Mouse (Mus musculus) midbrain, embryonic 16.5 days (tissue): ENCODE data around the gene Gsn. TPM values are rescaled to one million over a fixed set of nuclear protein-coding genes. Genes with fewer than 3 reads are reported as not detected.

Source experiments
- ATAC-seq: fragments of 200-750 bp; cut with Nextera tagmentation; 2 replicates; pipeline ENCODE4 v1.8.0; 2017; ENCODE audit warnings: moderate TSS enrichment
- H3K27ac ChIP-seq: fragments of 300-500 bp; sonication (generic); 2 replicates; pipeline ENCODE4 v1.5.1; 2014; ENCODE audit warnings: mild to moderate bottlenecking, low read length, mixed read lengths
- H3K27me3 ChIP-seq: fragments of 300-500 bp; sonication (generic); 2 replicates; pipeline ENCODE4 v1.6.1; 2014; ENCODE audit warnings: low read depth, low read length, mixed read lengths; ENCODE audit not compliant: control insufficient read depth, insufficient read depth
- H3K36me3 ChIP-seq: fragments of 300-500 bp; sonication (generic); 2 replicates; pipeline ENCODE4 v1.6.1; 2014; ENCODE audit warnings: mild to moderate bottlenecking, low read length, moderate library complexity, mixed read lengths; ENCODE audit not compliant: control insufficient read depth, insufficient read depth
- H3K4me1 ChIP-seq: fragments of 300-500 bp; sonication (generic); 2 replicates; pipeline ENCODE4 v1.6.1; 2014; ENCODE audit warnings: mild to moderate bottlenecking, low read length, mixed read lengths; ENCODE audit not compliant: control insufficient read depth, insufficient read depth
- H3K4me2 ChIP-seq: fragments of 300-500 bp; sonication (generic); 2 replicates; pipeline ENCODE4 v1.6.1; 2014; ENCODE audit warnings: mild to moderate bottlenecking, low read length, mixed read lengths
- H3K4me3 ChIP-seq: fragments of 300-500 bp; sonication (generic); 2 replicates; pipeline ENCODE4 v1.5.1; 2014; ENCODE audit warnings: low read depth, mild to moderate bottlenecking, low read length, moderate library complexity, mixed read lengths
- H3K9ac ChIP-seq: fragments of 300-500 bp; sonication (generic); 2 replicates; pipeline ENCODE4 v1.6.1; 2014; ENCODE audit warnings: low read depth, low read length, mixed read lengths
- H3K9me3 ChIP-seq: fragments of 300-500 bp; sonication (generic); replicated peaks from 2 replicates; pipeline ENCODE4 v1.6.1; 2014; ENCODE audit warnings: mild to moderate bottlenecking, low read length, mixed read lengths; ENCODE audit not compliant: control insufficient read depth, poor library complexity, severe bottlenecking
- WGBS: fragments of 180-500 bp; shearing (Covaris S2); extraction: QIAGEN DNeasy Blood & Tissue Kit; methylation state at CpG from one replicate; pipeline ENCODE4 v1.1.7; 2014; 5-methylcytosine and 5-hydroxymethylcytosine counted together
- polyA plus RNA-seq: library from polyadenylated mRNA; unstranded; fragments of >200 nt; fragmentation: Nextera tagmentation; extraction: Ambion mirVana; gene quantifications from 2 replicates; pipeline ENCODE4 v1.2.1, GENCODE M21; 2015

Gene Gsn
- polyA plus RNA-seq, 1 experiment from 2014 or later, result 20.5 TPM

GRCm38 (mm10) chr2:35297703-35298332 lies 41.6 kb downstream of the Gsn start:
- 29% methylated on average over 15 of the region's 15 CpGs for WGBS
- Histone ChIP-seq H3K4me3 (no peak overlapping the region), H3K36me3 (no peaks in the 10 kb centered on the region), H3K4me2 (no peak overlapping the region), H3K27me3 (no peaks in the 10 kb centered on the region), H3K9me3 (no peaks in the 10 kb centered on the region), H3K4me1 (no peaks in the 10 kb centered on the region), H3K9ac (no peak overlapping the region), H3K27ac (no peak overlapping the region)
- ATAC-seq, result peak; percentile 69; the same call in 1 of the 2 replicates

GRCm38 (mm10) chr2:35299437-35299836 lies 43.3 kb downstream of the Gsn start:
- ATAC-seq, result no peak
- no peaks in the 10 kb centered on the region for H3K4me1 ChIP-seq
- H3K36me3 ChIP-seq, result no peaks in the 10 kb centered on the region
- H3K27ac ChIP-seq, result no peak overlapping the region
- H3K4me2 ChIP-seq, result no peak overlapping the region
- H3K9me3 ChIP-seq, result no peaks in the 10 kb centered on the region
- H3K4me3 ChIP-seq, result no peak overlapping the region
- 96% methylated on average over 2 of the region's 2 CpGs for WGBS
- no peaks in the 10 kb centered on the region for H3K27me3 ChIP-seq
- no peak overlapping the region for H3K9ac ChIP-seq

GRCm38 (mm10) chr2:35302049-35302885 lies 46.1 kb downstream of the Gsn start:
- Histone ChIP-seq H3K9ac (no peak overlapping the region), H3K4me3 (no peak overlapping the region), H3K4me1 (no peaks in the 10 kb centered on the region), H3K27ac (no peak overlapping the region), H3K27me3 (no peaks in the 10 kb centered on the region), H3K36me3 (no peaks in the 10 kb centered on the region), H3K4me2 (no peak overlapping the region), H3K9me3 (no peaks in the 10 kb centered on the region)
- WGBS, result 86% methylated on average over 13 of the region's 13 CpGs
- no peak for ATAC-seq

GRCm38 (mm10) chr2:35308166-35308565 lies 52.0 kb downstream of the Gsn start:
- no peak overlapping the region for H3K4me2 ChIP-seq
- 73% methylated on average over 1 of the region's 1 CpGs for WGBS
- no peak overlapping the region for H3K27ac ChIP-seq

GRCm38 (mm10) chr2:35309906-35310493 lies 53.8 kb downstream of the Gsn start:
- Histone ChIP-seq H3K4me3 (no peak overlapping the region), H3K27ac (no peak overlapping the region), H3K36me3 (no peaks in the 10 kb centered on the region), H3K4me1 (no peaks in the 10 kb centered on the region), H3K4me2 (no peak overlapping the region), H3K9me3 (no peaks in the 10 kb centered on the region), H3K27me3 (no peaks in the 10 kb centered on the region), H3K9ac (no peak overlapping the region)
- WGBS, result 90% methylated on average over 4 of the region's 4 CpGs
- no peak for ATAC-seq

More at GRCm38 (mm10) chr2:35308166-35308565, 52.0 kb downstream of the Gsn start:
- H3K27me3 ChIP-seq, result no peaks in the 10 kb centered on the region
- ATAC-seq, result no peak
- no peak overlapping the region for H3K4me3 ChIP-seq
- no peaks in the 10 kb centered on the region for H3K4me1 ChIP-seq
- no peak overlapping the region for H3K9ac ChIP-seq
- no peaks in the 10 kb centered on the region for H3K36me3 ChIP-seq
- no peaks in the 10 kb centered on the region for H3K9me3 ChIP-seq

GRCm38 (mm10) chr2:35314300-35314699 lies 58.1 kb downstream of the Gsn start:
- Histone ChIP-seq H3K4me3 (no peak overlapping the region), H3K9me3 (no peaks in the 10 kb centered on the region), H3K36me3 (no peaks in the 10 kb centered on the region), H3K4me2 (no peak overlapping the region), H3K27me3 (no peaks in the 10 kb centered on the region), H3K4me1 (no peaks in the 10 kb centered on the region), H3K9ac (no peak overlapping the region), H3K27ac (no peak overlapping the region)
- ATAC-seq, result no peak
- WGBS, result 28% methylated on average over 3 of the region's 3 CpGs

GRCm38 (mm10) chr2:35317604-35318003 lies 61.4 kb downstream of the Gsn start:
- Histone ChIP-seq H3K4me2 (no peak overlapping the region), H3K9me3 (no peaks in the 10 kb centered on the region), H3K27ac (no peak overlapping the region), H3K9ac (no peak overlapping the region), H3K4me1 (peaks cover 3% of the 10 kb centered on the region; the same call in 1 of the 2 replicates), H3K36me3 (no peaks in the 10 kb centered on the region), H3K4me3 (no peak overlapping the region), H3K27me3 (no peaks in the 10 kb centered on the region)
- no peak for ATAC-seq
- WGBS, result 77% methylated on average over 4 of the region's 4 CpGs

- Histone ChIP-seq H3K27ac (no peak overlapping the region), H3K4me3 (no peak overlapping the region), H3K4me1 (peaks cover 4% of the 10 kb centered on the region; the same call in 1 of the 2 replicates), H3K27me3 (no peaks in the 10 kb centered on the region), H3K9ac (no peak overlapping the region), H3K4me2 (no peak overlapping the region), H3K36me3 (no peaks in the 10 kb centered on the region), H3K9me3 (no peaks in the 10 kb centered on the region)
- ATAC-seq, result no peak
- WGBS, result 89% methylated on average over 12 of the region's 12 CpGs
Measured at GRCm38 (mm10) chr2:35318405-35318804, 62.2 kb downstream of the Gsn start.

- no peaks in the 10 kb centered on the region for H3K27me3 ChIP-seq
- H3K36me3 ChIP-seq, result no peaks in the 10 kb centered on the region
- H3K4me2 ChIP-seq, result no peak overlapping the region
- H3K27ac ChIP-seq, result no peak overlapping the region
- ATAC-seq, result no peak
- H3K4me1 ChIP-seq, result peaks cover 4% of the 10 kb centered on the region; the same call in 1 of the 2 replicates
- H3K9ac ChIP-seq, result no peak overlapping the region
- no peaks in the 10 kb centered on the region for H3K9me3 ChIP-seq
- no peak overlapping the region for H3K4me3 ChIP-seq
- 90% methylated on average over 15 of the region's 15 CpGs for WGBS
Measured at GRCm38 (mm10) chr2:35320399-35320798, 64.2 kb downstream of the Gsn start.
